Mouse (Mus musculus) small intestine, adult 2 months (tissue): ENCODE measurements at regions not wholly inside any gene's neighbourhood (a gene's known extent, or its start where the extent isn't known, plus 50 kb on each side); places are given as distances from the start of the nearest gene placed in this dataset.

Experiments
- CTCF ChIP-seq: fragments of 200-500 bp; IDR thresholded peaks from 2 replicates; pipeline ENCODE4 v1.5.1; 2012; ENCODE audit warnings: low read depth, mild to moderate bottlenecking, control low read depth, inconsistent platforms, low read length, moderate library complexity, mixed read lengths; ENCODE audit not compliant: insufficient replicate concordance, insufficient read length; ENCODE audit errors: extremely low read depth
- POLR2A ChIP-seq: fragments of 200-500 bp; IDR thresholded peaks from 2 replicates; pipeline ENCODE4 v1.6.1; 2012; ENCODE audit warnings: low read depth, mild to moderate bottlenecking, control low read depth, inconsistent platforms, low read length, moderate library complexity

DNA sequence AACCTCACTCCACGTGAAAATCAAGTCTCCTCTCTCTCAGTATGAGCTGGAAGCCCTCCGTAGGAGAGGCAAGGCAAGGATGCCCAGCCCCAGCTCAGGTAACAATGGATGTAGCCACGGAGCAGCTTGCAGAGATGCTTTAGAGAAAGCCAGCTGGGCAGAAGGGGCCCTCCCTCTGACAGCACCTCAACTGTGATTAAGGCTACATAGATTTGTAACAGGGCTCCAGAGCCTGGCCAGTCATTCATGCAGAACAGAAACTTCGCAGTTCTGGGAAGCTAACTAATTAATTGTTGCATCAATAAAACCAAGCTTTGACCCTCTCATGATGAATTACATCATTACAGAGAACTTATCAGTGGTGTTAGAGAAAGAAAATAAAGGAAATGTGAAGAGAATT, 480.8 kb downstream of the Grin2a start:
- TF ChIP-seq CTCF = no peak
- TF ChIP-seq POLR2A = no peak
